Mouse (Mus musculus) adrenal gland, adult 2 months (tissue): ENCODE results near the gene Kif18b. TPM values are rescaled to one million over a fixed set of nuclear protein-coding genes. Genes with fewer than 3 reads are reported as not detected.

Experiments
- DNase-seq: peaks from one replicate; pipeline ENCODE4 v3.0.0; 2021
- polyA plus RNA-seq: library from polyadenylated mRNA; depleted of rRNA; stranded (reverse); fragments of >200 nt; gene quantifications from 2 replicates; pipeline ENCODE4 v1.2.3, GENCODE M21; 2012
- total RNA-seq, 2 experiments: library from RNA; stranded (reverse); gene quantifications; 2 replicates each; pipeline ENCODE4 v1.2.3; 2021

Gene Kif18b
- total and polyA plus RNA-seq, 3 experiments, result 0.62 to 1.4 (median 1.2) TPM

DNA sequence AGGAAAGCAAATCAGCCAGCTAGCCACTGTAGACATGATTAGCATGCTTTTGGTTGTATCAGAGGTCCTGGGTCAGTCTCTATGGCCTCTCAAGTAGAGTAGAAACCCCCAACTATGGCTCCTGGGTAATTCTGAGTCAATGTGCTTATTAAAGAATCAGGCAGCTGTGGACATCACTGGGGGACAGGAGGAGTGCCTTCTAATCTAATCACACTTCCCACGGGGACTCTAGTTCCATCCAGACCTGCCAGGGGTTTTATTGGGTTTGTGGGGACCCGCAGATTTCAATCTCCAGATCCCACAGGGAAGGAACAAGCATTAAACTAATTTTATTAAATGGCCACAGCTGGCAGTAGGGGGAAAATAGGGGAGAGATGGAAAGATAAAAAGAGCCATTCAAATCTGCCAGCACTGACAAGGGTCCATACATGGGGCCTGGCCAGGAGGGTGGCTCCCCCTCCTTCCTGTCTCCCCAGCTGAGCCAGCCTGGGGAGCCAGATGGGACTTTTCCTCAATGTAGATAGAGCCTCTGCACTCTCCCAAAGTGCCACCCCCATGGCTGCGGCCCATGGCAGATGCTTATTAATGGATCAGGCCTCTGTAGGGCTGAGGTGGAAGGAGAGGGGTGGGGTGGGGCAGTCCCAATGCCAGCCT lies 12.7 kb upstream of the Kif18b start:
- peak; percentile 21 for DNase-seq

DNA sequence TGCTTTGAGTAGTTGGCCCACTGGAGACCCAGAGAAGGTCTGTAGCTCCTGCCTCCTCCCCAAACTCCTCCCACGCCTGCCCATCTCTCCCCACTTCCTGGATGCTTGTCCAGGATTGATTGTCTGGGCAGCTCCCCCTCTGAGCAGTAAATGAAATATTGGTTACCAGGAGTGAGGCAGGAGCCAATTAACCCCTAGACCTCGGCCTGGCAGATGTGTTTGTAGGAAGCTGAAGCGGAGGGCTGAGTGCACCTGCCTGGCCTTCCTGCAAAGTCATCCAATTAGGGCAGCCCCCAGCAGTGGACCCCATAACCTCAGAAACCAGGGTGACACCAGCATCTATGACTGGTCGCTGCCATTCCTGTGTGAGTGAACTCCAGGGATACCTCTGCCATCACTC lies 11.3 kb upstream of the Kif18b start:
- no peak for DNase-seq

DNA sequence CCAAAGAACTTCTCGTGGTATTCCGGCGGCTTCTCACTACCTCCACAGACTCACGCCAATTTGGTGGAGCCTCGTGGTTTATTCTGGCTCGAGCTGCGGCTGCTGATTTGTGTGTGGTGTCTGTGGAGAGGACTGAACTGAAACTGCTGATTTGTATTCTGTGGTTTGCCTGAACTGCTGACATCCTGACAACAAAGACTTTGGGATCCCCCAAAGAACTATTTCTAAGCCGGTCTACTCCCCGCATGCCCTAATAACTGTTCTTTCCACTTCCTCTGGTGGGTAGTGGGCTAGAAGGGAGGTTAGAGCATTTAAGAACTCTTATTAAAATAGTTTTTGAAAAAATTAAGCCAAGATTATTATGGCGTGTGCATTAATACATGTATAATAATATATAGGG lies 5.7 kb upstream of the Kif18b start:
- no peak for DNase-seq

DNA sequence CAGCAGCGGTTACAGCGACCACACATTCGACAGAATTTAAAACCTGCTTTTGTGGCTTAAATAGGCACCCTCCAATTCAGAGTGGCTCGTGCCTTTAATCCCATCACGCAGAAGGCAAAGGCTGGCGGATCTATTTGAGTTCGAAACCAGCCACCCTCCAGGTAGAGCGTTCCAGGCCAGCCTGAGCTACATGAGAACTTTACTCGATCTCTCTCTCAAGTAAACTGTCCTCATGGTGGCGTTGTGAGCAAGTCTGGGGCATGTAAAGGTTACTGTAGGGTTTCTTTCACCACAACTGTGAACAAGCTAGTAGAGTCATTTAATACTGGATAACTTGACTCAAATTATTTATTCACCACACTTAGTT lies 410 bp upstream of the Kif18b start:
- DNase-seq, result no peak

DNA sequence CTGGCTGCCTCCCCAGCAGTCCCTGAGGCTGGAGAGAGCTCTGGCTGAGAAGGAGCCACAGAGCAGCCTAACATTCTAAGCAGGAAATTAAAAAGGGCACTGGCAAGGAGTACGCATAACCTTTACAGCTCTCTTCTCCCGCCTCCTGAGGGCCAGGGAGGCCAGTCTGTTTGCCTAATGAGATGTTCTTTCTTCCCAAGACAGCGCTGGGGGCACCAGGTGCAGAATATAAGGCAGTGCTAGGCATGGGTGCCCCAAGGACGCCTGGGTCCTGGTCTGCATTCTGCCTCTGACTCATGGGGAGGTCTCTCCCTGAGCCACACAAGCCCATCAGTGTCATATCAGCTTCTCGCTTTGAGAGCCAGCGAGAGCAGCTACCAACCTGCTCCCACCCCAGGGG lies 3.4 kb downstream of the Kif18b start:
- peak; percentile 37 for DNase-seq

DNA sequence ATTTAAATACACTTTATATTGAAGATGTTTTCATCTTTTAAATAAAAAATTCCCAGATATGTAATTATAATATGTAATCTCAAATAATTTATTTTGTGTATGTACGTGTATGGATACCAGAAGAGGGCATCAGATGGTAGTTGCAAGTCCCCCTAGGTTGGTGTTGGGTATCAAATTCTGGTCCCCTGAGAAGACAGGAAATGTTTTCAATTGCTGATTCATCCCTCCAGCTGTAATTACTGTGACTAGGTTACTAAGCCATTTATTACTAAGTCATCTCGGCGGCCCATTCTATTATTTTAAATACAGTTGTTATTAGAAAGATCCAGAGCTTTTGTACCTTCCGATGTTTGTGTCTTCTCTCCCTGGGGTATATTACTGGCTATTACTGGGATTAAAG lies 6.8 kb downstream of the Kif18b start:
- DNase-seq, result no peak

DNA sequence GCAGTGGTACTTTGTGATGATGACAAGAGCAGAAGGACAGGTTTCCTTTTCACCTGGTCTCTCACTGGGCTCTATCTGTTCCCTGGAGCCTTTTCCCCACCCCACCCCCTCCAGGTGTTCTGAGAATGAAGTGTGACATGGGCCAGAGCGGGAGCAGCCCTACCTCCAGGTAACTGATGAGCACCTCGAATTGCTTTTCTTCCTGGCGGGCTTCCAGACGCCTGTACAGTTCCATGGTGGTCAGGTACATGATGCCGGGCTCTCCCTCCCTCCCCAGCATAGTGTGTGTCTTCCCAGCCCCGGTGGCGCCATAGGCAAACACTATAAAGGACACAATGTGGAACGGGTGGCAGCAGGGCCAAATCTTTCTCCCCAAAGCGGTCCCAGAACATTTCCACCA lies 9.5 kb downstream of the Kif18b start:
- DNase-seq, result no peak

DNA sequence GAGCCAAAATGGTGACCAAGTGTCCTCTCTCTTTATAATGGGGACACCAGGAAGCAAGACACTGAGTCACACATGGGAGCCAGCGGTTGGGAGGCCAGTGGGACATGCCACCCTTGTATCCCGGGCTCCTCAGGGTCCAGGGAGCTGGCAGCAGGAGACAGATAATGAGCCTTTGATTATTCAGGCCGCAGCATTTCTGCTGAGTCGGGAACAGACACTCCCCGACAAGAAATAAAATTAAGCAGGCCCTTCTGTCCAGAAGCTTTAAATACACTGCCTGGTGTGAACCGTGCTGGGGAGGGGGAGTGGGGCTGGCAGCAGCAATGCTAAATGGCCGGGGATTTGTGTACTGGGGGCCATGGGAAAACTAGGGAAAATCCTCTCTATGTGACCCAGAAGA lies 13.5 kb downstream of the Kif18b start:
- DNase-seq, result no peak

DNA sequence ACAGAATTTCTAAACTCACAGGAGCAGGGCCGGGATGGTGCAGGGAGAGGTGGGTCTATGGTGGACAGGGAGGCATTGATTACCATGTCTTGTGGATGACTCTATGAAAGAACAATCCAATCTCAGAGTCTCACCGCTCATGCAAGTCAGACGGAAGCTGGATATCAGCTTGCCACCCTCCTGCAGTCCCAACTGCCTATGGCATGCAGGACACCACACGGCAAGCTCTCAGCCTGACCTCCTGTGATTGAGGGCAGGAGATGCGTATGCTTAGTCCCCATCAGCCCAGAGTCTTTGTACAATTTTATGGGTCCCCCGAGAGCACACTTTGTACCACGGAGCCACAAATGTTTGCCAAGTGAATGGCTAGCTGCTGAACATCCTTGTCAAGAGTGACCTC lies 21.3 kb downstream of the Kif18b start:
- no peak for DNase-seq

DNA sequence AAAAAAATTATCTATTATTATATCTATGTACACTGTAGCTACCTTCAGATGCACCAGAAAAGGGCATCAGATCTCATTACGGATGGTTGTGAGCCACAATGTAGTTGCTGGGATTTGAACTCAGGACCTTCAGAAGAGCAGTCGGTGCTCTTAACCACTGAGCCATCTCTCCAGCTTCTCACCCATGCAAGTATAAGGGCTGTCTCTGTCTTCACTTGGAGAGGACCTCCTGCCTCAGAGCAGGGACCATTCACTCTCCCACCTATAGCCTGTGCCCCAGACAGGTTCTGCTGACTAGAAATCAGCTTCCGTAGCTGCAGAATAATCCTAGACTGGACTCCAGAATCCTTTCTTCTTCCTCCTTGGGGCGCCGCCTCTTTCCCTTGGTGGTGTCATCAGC lies 22.8 kb downstream of the Kif18b start:
- DNase-seq, result no peak

DNA sequence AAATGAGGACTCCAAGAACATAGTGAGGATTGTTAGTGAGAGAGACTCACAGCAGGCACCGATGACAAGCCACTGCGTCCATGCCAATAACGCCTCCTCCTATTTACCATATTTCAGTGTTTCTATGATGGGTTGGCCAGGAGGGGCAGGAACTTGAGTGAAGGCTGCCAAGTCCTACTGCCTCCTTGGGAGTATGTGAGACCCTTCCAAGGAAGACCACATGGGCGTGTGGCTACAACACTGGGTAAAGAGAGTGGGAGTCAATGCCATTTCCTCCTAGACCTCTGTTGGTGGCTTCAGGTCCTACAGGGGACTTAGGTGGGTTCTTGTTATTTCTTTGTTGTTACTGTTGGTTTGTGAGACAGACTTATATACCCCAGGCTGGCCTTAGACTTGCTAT lies 23.7 kb downstream of the Kif18b start:
- no peak for DNase-seq

DNA sequence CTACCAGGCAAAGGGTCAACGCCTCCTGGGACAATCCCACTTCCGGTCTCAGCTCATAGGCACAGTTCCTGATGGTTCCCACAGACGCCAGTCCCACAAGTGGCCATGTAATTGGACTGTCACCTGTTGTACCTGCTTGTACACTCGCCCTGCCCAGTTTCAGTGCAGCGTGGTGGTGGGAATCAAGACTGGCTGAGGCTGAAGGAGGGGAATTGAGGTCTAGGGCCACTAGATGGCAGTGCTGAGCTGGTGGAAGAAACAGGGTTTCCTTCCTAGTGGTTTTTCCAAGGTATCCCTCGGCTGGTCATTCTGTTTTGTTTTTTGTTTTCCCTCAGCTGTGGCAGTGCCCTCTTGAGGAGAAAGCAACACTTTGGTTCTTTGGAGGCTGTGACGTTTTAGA lies 24.2 kb downstream of the Kif18b start, which contains the start of gene Gfap:
Gfap (minus strand) TSS at position 150 of the 400 bp plus-strand sequence.
- peak; percentile 80 for DNase-seq

DNA sequence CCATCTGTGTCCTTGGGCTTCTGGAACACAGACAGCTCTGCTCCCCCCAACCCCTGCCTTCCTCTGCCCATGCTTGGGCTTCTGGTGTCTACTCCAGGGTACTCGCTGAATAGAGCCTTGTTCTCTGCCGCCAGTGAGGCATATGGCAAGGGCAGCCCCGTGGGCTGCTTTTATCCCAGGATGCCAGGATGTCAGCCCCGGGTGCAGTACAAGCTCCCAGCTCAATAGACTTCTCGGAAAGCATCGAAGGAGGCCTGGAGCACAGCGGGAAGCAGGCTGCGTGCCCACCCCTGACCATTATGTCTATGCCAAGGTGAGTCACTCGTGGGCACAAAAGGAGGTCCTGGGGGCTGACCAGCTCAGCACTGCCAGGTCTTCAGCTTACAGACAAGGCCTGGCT lies 26.5 kb downstream of the Kif18b start:
- DNase-seq, result no peak

DNA sequence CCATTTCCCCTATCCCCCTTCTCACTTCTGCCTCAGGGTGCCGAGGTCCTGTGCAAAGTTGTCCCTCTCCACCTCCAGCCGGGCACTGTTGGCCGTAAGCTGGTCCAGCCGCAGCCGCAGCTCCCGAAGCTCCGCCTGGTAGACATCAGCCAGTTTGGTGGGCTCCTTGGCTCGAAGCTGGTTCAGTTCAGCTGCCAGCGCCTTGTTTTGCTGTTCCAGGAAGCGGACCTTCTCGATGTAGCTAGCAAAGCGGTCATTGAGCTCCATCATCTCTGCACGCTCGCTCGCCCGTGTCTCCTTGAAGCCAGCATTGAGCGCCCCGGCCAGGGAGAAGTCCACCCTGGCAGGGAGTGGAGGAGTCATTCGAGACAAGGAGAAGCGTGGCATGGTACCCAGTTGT lies 28.3 kb downstream of the Kif18b start:
- DNase-seq, result no peak

DNA sequence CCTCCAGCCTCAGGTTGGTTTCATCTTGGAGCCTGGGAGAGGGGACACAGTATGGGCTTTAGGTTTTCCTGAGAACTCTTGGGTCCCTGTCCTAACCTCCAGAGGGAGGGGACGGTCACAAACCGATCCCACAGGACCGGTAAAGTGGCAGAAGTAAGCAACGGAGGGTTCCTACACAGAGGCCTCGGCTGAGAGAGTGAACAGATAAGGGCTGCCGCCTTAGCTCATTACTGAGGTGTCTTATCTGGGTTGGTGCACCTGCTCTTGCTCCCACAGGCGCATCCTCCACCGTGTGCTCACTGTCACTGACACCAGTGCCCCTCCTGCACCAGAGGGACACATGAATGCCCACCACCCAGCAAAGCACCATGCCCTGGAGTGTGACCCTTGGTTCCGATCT lies 29.1 kb downstream of the Kif18b start:
- no peak for DNase-seq

DNA sequence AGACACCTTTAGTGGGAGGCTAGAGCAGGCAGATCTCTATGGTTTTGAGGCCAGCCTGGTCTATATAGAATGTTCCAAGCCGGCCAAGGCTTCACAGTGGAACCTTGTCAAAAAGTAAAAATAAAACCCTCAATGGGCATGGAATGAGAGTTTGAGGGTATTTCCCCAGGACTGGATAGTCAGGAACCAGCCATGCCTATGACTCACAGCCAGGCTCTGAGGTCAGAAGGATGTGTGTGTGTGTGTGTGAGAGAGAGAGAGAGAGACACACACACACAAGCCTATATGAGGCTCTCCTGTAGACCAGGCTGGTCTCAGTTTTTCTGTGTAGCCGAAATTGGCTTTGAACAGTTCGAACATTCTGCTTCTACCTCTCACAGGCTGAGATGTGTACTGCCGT lies 30.2 kb downstream of the Kif18b start:
- no peak for DNase-seq

DNA sequence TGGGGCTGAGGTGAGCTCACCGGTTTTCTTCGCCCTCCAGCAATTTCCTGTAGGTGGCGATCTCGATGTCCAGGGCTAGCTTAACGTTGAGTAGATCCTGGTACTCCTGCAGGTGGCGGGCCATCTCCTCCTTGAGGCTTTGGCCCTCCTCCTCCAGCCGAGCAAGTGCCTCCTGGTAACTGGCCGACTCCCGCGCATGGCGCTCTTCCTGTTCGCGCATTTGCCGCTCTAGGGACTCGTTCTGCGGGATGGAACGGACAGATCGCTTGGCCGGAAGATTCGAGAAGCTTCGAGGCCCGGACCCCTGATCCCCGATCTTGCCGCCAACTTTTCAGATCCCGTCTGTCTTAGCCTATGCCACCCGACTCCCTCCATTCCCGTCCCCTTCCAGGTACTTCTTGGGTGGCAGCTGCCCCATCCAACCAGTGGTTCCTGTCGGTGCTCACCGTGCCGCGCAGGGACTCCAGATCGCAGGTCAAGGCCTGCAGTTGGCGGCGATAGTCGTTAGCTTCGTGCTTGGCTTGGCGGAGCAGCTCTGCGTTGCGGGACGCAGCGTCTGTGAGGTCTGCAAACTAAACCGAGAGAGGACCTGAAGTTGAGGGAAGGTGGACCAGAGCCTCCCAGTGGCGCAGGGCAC lies 31.8 kb downstream of the Kif18b start:
- peak; percentile 78 for DNase-seq

DNA sequence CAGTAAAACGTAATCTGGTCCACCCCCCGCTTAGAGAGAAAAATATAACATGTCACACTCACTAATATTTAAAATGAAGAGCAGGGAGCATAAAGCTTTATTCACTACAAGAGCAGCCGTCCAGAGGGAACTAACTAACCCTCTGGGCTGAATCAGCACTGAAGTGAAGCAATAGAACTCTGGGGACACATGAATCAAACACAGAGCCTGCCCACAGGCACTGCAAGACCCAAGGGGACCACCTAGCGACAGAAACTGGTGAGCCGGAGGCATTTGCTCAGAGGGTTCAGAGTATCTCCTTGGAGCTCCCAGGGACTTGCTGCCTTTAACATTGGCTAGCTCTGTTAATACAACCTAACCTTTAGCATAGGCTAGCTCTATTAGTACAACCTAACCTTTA lies 34.8 kb downstream of the Kif18b start:
- no peak for DNase-seq

DNA sequence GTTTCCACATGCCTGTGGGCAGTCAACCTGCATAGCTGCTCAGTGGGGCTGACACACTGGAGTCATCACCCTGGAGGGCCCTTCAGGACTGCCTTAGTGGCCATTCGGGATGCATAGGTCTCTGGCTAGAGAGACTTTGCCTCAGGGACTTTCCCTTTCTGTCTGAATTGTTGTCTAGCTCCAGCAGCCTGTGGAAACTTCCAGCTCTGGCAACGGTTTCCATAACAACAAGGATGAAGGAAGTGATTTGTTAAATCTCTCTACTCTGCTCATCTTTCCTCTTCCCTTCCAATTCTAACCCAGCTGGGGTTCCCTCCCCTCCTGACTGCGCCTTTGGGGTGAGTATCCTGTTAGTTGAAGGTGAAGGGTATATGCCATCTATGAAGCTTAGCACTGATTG lies 36.8 kb downstream of the Kif18b start:
- no peak for DNase-seq

DNA sequence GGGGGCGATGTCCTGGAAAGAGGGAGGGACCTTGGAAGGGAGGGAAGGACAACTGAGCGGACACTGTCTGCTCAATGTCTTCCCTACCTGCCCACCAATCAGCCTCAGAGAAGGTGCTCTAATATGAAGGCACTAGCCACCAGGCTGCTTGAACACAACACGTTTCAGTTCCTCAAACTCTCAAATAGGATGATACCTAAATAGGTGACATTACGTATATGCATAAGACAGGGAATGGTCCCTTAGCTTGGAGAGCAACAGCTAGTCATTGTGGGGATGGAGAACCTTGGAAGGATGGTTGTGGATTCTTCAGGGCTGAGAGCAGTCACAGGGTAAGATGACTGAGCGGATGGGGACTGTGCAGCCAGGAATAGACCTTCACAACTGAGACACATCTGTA lies 37.5 kb downstream of the Kif18b start:
- DNase-seq, result no peak

DNA sequence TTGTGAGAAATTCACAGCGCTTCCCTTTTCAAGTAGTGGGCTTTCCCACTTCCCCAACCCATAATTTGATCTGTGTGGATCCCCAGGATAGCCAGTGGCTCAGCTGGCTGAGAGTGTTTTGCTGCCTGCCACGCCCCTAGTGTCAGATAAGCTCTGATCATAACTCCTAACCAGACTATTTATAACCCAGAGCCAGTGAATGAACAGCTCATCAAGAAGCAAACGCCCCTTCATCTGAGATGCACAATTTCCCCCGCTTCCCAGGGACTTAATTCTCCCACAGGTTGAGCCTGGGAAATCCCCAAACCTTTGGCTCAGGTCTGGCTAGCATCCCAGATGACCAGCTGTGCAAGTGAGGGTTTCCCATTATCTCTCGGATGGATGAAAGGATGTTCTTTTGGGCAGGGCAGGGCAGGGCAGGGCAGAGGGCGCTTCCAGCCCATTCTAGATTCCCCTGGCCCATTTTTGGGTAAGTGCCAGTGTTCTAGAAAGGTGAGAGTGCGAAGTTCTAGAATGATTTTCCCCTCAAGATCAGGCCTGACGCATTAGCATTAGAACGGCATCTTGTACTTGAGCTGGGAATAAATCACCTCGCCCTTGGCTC lies 40.2 kb downstream of the Kif18b start, which contains the start of gene Fam187a:
Fam187a (plus strand) TSS at position 554 of the 604 bp plus-strand sequence.
- no peak for DNase-seq

DNA sequence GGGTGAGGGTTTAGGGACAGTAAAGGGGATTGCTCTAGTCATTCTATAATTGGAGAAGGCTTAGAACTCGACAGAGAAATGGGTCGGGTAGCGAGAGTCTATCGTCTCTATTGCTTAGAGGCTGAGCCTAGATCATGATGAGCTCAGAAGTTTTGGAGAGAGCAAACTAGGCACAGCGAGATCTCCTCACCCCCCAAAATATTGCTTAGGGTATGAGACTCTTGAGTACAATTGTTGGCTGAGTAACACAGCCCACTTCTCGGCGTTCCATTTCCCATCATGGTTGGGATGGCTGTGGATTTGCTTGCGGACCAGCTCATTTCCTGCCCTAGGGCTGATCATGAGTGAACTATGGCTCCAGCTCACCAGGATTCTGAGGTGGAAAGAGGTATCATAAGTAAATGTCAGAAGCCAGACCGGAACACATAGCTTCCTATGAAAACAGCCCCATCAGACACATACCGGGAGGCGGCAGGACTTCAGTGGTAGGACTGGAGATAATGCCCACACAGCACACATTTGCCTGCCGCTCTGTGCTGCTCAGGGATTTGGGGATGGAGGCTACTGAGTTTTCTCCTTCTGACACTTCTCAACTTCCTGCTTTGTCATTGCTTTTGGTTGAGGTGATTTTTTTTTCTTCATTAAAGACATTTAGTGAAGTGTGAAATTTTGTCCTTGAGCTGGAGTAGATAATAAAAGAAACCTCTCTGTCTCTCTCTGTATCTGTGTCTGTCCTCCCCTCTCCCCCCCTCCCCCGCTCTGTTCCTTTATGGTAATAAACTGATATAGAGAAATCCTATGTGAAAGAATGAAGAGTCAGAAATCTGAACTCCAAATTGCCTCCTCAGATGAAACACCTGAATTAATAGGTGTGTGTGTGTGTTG lies 43.4 kb downstream of the Kif18b start:
- DNase-seq, result no peak
